Mouse (Mus musculus) myocyte (in vitro differentiated cells): ENCODE results near the gene Letm1.

ENCODE experiments used
- E2F4 ChIP-seq: IDR thresholded peaks from one replicate; pipeline ENCODE4 v1.6.1; 2011; ENCODE audit warnings: mild to moderate bottlenecking, control low read depth, moderate library complexity; ENCODE audit not compliant: insufficient read depth
- POLR2A ChIP-seq: IDR thresholded peaks from one replicate; pipeline ENCODE4 v1.6.1; 2011; ENCODE audit warnings: low read depth, mild to moderate bottlenecking, control low read depth, moderate library complexity; ENCODE audit not compliant: insufficient read length
- POLR2AphosphoS2 ChIP-seq: IDR thresholded peaks from one replicate; pipeline ENCODE4 v1.6.1; 2011; ENCODE audit warnings: low read depth, control low read depth; ENCODE audit not compliant: insufficient read length
- TCF12 ChIP-seq: IDR thresholded peaks from one replicate; pipeline ENCODE4 v1.6.1; 2011; ENCODE audit warnings: mild to moderate bottlenecking, control low read depth; ENCODE audit not compliant: poor library complexity, insufficient read depth, severe bottlenecking

GRCm38 (mm10) chr5:33821901-33822427, 39.3 kb upstream of the Letm1 start:
- no peak for TF ChIP-seq TCF12
- no peak for TF ChIP-seq POLR2A
- no peak for TF ChIP-seq E2F4
- no peak for TF ChIP-seq POLR2AphosphoS2
